Mouse (Mus musculus) hematopoietic stem cell, adult 5-6 weeks (primary cell): ENCODE results near the gene Krtap2-4. TPM values are rescaled to one million over a fixed set of nuclear protein-coding genes. Genes with fewer than 3 reads are reported as not detected.
"Not testable (repeated sequence)": the region's sequence is repeated elsewhere in the genome, so short reads cannot be mapped to it uniquely, and the experiment has no call there.

Experiments
- ATAC-seq, 2 experiments: fragments of 125-278 bp in 1 of 2; replicated peaks in 1 of 2; 2 replicates each; pipeline ENCODE4 v1.8.0; 2016 to 2017; ENCODE audit warnings: inconsistent platforms in 2 of 2, mild to moderate bottlenecking in 2 of 2, moderate number of reproducible peaks in 2 of 2, low read depth in 1 of 2, moderate TSS enrichment in 1 of 2; ENCODE audit not compliant: low FRiP score in 2 of 2, poor library complexity in 2 of 2, severe bottlenecking in 2 of 2, insufficient read depth in 1 of 2, low TSS enrichment in 1 of 2
- total RNA-seq: library from RNA; stranded (forward); fragments of 172-1452, 232-1000 nt; gene quantifications from 2 replicates; pipeline ENCODE4 v1.2.3, GENCODE M21; 2017

The Krtap2-4 gene
- total RNA-seq, 1 experiment from 2014 or later: not detected

DNA sequence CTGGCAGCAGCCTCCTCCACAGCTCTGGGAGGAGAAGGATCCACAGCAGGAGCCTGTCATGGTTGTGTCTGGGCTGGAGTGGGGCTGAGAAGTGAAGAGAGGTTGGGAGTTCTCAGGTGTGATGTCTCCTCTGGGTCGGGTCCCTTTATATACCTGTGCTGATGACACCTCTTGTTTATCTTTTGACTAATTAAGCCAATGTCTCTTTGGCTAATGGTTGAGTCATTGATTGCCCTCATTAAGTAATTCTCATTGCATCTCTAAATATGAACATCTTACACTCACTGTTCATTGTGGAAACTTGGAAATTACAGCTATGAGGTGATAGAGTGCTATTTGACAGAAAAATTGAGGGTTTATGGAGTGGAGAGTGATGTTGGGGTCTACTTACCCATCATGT, 11.4 kb downstream of the Krtap2-4 start, which contains the start of gene Gm11938:
Gene Gm11938 (minus strand): TSS at position 101 of the 400 bp plus-strand sequence.
- not testable (repeated sequence) for ATAC-seq

DNA sequence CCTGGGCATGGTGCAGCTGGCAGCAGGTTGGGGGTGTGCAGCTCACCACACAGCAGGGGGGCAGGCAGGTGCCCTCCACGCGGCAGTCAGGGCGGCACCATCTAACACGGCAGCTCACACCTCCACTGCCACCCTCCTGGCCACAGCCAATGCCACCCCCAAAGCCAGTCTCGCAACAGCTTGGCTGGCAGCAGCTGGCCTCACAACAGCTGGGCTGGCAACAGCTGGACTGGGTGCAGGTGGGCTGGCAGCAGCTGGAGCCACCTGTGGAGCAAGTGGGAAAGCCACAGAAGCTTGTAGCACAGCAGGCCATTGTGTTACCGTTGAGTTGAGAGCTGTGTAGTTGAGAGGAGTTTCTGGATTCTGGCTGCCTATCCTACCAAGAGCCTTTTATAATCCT, 16.9 kb downstream of the Krtap2-4 start, which contains the start of gene Krtap9-3:
Gene Krtap9-3 (minus strand): TSS at position 364 of the 400 bp plus-strand sequence.
- ATAC-seq: not testable (repeated sequence)

DNA sequence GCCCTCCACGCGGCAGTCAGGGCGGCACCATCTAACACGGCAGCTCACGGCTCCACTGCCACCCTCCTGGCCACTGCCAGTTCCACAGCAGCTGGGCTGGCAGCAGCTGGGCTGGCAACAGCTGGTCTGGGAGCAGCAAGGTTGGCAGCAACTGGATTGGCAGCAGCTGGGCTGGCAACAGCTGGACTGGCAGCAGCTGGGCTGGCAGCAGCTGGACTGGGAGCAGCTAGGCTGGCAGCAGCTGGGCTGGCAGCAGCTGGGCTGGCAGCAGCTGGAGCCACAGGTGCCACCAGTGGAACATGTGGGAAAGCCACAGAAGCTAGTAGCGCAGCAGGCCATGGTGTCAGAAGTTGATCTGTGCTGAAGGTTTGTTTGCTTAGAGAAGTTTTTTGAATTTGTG, 23.7 kb downstream of the Krtap2-4 start, which contains the start of gene Krtap1-3:
Gene Krtap1-3 (minus strand): TSS at position 359 of the 400 bp plus-strand sequence.
- ATAC-seq: no peak

DNA sequence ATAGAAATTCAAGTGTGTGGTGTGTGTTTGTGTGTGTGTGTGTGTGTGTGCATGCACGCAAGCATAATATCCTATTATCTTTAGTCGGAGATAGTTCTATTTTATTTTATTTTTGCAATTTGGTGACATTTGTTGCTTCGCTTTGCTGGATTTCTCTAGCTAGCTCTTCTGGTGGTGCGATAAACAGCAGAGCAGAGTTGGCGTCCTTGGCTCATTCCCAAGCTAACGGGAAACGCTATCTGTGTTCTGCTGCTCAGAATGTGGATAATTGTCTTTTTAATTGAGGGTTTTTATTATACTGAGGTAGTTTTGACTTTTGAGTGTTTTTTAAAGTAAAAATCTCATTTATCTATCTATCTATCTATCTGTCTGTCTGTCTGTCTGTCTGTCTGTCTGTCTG, 29.6 kb downstream of the Krtap2-4 start:
- no peak for ATAC-seq

DNA sequence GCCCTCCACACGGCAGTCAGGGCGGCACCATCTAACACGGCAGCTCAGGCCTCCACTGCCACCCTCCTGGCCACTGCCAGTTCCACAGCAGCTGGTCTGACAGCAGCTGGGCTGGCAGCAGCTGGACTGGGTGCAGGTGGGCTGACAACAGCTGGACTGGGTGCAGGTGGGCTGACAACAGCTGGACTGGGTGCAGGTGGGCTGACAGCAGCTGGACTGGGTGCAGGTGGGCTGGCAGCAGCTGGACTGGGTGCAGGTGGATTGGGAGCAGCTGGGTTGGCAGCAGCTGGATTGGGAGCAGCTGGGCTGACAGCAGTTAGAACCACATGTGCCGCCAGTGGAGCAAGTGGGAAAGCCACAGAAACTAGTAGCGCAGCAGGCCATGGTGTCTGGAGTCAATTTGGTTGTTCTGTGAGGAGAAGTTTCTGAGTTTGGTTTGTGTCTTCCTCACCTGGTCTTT, 31.4 kb downstream of the Krtap2-4 start, which contains the start of gene Krtap1-4:
Gene Krtap1-4 (minus strand): TSS at position 410 of the 460 bp plus-strand sequence.
- no peak for ATAC-seq

DNA sequence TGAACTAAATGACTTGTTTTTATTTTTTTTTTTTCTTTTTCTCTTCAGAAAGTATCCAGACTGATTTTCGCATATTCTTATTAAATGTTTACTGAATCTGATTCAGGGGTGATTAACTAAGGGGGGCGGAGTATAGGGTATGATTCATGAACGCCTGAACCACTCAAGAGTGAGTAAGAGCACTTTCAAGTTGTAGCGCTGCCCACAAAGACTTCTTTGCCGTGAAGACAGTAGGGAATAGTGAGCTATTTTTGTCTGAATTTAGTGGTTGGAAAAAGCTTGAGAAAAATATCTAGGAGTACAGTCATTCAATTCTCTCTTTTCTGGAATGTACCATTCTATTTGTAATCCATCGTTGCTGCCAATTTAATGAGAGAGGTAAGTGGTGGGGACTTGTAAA, 33.1 kb downstream of the Krtap2-4 start:
- ATAC-seq: no peak

DNA sequence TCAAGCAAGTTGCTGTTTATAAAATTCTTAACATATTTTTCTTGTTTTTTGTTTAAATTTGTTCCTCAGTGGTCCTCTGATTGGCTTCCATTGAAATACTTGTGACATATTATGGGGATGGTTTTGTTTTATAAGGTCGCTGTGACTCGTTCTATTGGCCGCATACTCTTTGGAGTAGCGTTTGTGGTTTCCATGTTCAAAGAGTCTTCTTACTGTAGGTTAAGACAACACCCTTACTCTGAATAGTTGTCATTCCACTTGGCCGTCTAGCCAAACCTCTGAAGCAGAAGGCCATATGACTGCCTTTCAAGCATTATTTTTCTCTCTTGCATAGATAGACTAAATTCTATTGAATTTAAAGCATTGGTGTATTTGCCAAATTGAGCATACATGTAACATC, 33.6 kb downstream of the Krtap2-4 start:
- no peak for ATAC-seq

DNA sequence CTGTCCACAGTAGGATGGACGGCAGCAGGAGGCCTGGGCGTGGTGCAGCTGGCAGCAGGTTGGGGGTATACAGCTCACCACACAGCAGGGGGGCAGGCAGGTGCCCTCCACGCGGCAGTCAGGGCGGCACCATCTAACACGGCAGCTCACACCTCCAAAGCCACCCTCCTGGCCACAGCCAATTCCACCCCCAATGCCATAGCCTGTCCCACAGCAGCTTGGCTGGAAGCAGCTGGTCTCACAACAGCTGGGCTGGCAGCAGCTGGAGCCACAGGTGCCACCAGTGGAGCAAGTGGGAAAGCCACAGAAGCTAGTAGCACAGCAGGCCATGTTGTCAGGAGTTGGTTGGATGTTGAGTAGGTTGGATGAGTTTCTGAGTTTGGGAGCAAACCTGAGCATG, 34.0 kb downstream of the Krtap2-4 start, which contains the start of gene Krtap1-5:
Gene Krtap1-5 (minus strand): TSS at position 381 of the 400 bp plus-strand sequence.
- ATAC-seq: no peak

DNA sequence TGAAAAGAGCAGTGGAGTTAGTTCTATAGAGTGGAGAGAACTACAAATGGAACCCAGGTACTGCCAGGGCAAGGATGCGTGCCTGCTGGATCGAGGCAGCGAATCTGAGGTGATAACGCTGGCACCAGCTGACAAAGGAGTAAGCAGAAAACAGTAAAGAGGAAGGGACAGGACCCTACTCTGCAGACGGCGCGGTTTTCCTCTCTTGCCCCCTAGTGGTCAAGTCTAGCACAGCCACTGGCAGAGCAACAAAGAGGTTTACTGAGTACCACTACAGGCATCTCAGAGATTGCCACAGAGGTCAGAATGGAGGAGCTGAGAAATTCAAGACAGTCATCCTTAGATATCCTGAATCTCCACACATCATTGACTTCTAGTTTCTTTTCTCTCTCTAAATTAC, 40.5 kb downstream of the Krtap2-4 start:
- ATAC-seq: peak; percentile 83 to 88

DNA sequence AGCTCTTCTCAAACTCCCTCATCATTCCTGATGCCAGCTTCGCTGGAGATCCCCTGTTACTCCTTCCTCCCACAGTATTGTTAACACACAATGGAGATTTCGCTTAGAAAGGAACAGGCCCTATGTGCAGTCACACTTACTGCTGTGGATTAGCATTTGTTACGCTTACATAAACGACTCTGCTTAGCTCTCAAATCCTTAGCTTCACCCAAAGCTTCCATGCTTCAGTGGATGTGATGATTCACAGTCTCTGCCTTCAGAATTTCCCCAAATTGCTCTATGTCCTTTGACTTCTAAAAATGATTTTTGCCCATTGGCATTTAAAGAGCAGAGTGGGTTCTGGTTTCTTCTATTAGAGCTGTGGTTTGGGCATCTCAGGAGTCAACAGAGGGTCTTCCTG, 41.5 kb downstream of the Krtap2-4 start:
- no peak for ATAC-seq

DNA sequence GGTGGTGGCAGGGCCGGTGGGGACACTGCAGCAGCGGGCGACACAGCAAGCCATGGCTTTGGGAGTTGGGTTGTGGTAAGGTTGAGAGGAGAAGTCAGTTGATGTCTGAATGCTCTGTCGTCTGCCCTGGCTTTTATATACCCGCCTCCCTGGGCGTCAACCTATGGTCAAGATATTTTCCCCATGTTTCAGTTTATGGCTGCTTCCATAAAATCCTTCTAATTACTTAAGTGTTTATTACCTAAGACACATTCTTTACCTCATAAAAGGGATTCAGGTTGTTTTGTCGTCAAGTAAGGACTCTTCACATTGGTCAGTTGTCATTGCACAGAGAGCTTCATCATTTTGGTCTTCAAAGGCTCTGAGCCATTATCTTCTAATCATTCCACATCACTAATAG, 48.1 kb downstream of the Krtap2-4 start, which contains the start of gene Krtap3-1:
Gene Krtap3-1 (minus strand): TSS at position 101 of the 400 bp plus-strand sequence.
- ATAC-seq: no peak

Other genes with a start within 250 kb of the Krtap2-4 start
- gene Krt28, start 239.9 kb downstream of the Krtap2-4 start, total RNA-seq: not detected in 2 replicates
- not detected in 2 replicates for gene Krt10, start 225.5 kb downstream of the Krtap2-4 start, total RNA-seq
- gene Krt12, start 192.6 kb downstream of the Krtap2-4 start, total RNA-seq: not detected in 2 replicates
- not detected in 2 replicates for gene Krt20, start 176.7 kb downstream of the Krtap2-4 start, total RNA-seq
- gene Krt23, start 121.7 kb downstream of the Krtap2-4 start, total RNA-seq: not detected in 2 replicates
- gene Krt39, start 93.5 kb downstream of the Krtap2-4 start, total RNA-seq: not detected in 2 replicates
- not detected in 2 replicates for gene Krt40, start 71.7 kb downstream of the Krtap2-4 start, total RNA-seq
- gene Krtap3-3, start 64.0 kb downstream of the Krtap2-4 start, total RNA-seq: not detected in 2 replicates
- gene Krtap3-2, start 58.0 kb downstream of the Krtap2-4 start, total RNA-seq: not detected in 2 replicates
- not detected in 2 replicates for gene Gm11939, start 55.4 kb downstream of the Krtap2-4 start, total RNA-seq
- gene Krtap3-1, start 48.2 kb downstream of the Krtap2-4 start, total RNA-seq: not detected in 2 replicates
- gene Krtap1-5, start 33.8 kb downstream of the Krtap2-4 start, total RNA-seq: not detected in 2 replicates
- gene Krtap1-4, start 31.2 kb downstream of the Krtap2-4 start, total RNA-seq: not detected in 2 replicates
- gene Krtap1-3, start 23.5 kb downstream of the Krtap2-4 start, total RNA-seq: not detected in 2 replicates
- not detected in 2 replicates for gene Krtap9-3, start 16.7 kb downstream of the Krtap2-4 start, total RNA-seq
- not detected in 2 replicates for gene Gm11938, start 11.5 kb downstream of the Krtap2-4 start, total RNA-seq
- gene Gm11937, start 4.7 kb downstream of the Krtap2-4 start, total RNA-seq: not detected in 2 replicates
- gene Gm11562, start 5.6 kb upstream of the Krtap2-4 start, total RNA-seq: not detected in 2 replicates
- not detected in 2 replicates for gene Krtap4-1, start 13.4 kb upstream of the Krtap2-4 start, total RNA-seq
- not detected in 2 replicates for gene Krtap4-2, start 20.2 kb upstream of the Krtap2-4 start, total RNA-seq
- not detected in 2 replicates for gene Krtap4-7, start 29.2 kb upstream of the Krtap2-4 start, total RNA-seq
- gene Gm11555, start 35.4 kb upstream of the Krtap2-4 start, total RNA-seq: not detected in 2 replicates
- gene Gm11563, start 44.1 kb upstream of the Krtap2-4 start, total RNA-seq: not detected in 2 replicates
- gene Krtap4-6, start 51.1 kb upstream of the Krtap2-4 start, total RNA-seq: not detected in 2 replicates
- not detected in 2 replicates for gene Gm14190, start 75.9 kb upstream of the Krtap2-4 start, total RNA-seq
- not detected in 2 replicates for gene Gm14180, start 119.4 kb upstream of the Krtap2-4 start, total RNA-seq
- gene Gm11595, start 158.1 kb upstream of the Krtap2-4 start, total RNA-seq: not detected in 2 replicates
- not detected in 2 replicates for gene Krtap4-8, start 165.9 kb upstream of the Krtap2-4 start, total RNA-seq
- not detected in 2 replicates for gene Krtap4-9, start 170.4 kb upstream of the Krtap2-4 start, total RNA-seq
- gene Gm11596, start 178.6 kb upstream of the Krtap2-4 start, total RNA-seq: not detected in 2 replicates
- gene Gm11569, start 184.1 kb upstream of the Krtap2-4 start, total RNA-seq: not detected in 2 replicates
- gene Gm11554, start 189.6 kb upstream of the Krtap2-4 start, total RNA-seq: not detected in 2 replicates
- not detected in 2 replicates for gene Krtap4-13, start 195.0 kb upstream of the Krtap2-4 start, total RNA-seq
- gene Gm11564, start 200.8 kb upstream of the Krtap2-4 start, total RNA-seq: not detected in 2 replicates
- not detected in 2 replicates for gene 2300003K06Rik, start 223.2 kb upstream of the Krtap2-4 start, total RNA-seq
- gene Krtap4-16, start 236.8 kb upstream of the Krtap2-4 start, total RNA-seq: not detected in 2 replicates
- gene Gm11568, start 243.1 kb upstream of the Krtap2-4 start, total RNA-seq: not detected in 2 replicates
- not detected in 2 replicates for gene Gm11559, start 249.6 kb upstream of the Krtap2-4 start, total RNA-seq